Mouse (Mus musculus): ENCODE data around the gene Fkbp11. TPM values are rescaled to one million over a fixed set of nuclear protein-coding genes. Genes with fewer than 3 reads are reported as not detected.
"Not testable (repeated sequence)": the region's sequence is repeated elsewhere in the genome, so short reads cannot be mapped to it uniquely, and the experiment has no call there.

Gene Fkbp11
- polyA plus RNA-seq, 1 experiment from 2014 or later, result 3.6 TPM

DNA sequence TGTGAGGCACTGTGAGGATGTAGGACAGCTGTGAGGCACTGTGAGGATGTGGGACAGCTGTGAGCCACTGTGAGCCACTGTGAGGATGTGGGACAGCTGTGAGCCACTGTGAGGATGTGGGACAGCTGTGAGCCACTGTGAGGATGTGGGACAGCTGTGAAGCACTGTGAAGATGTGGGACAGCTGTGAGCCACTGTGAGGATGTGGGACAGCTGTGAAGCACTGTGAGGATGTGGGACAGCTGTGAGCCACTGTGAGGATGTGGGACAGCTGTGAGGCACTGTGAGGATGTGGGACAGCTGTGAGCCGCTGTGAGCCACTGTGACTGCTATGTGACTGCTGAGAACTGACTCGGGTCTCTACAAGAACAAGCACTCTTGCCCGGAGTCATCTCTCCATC, 15.9 kb upstream of the Fkbp11 start:
- not testable (repeated sequence) for H3K27ac ChIP-seq (ENCODE audit: low read depth, low read length); H3K4me1 ChIP-seq (ENCODE audit: control insufficient read depth, insufficient read depth, low read length); H3K4me3 ChIP-seq (ENCODE audit: low read depth, low read length); ATAC-seq (ENCODE audit: low read depth); H3K9me3 ChIP-seq (ENCODE audit: control insufficient read depth, low read length); H3K9ac ChIP-seq (replicated peaks; ENCODE audit: low read depth, low read length); H3K27me3 ChIP-seq (ENCODE audit: control insufficient read depth, insufficient read depth, low read length); H3K4me2 ChIP-seq (ENCODE audit: low read depth, low read length)
- 97% methylated on average over 3 of the region's 3 CpGs for WGBS
- H3K36me3 ChIP-seq (ENCODE audit: control insufficient read depth, insufficient read depth, low read length), result peaks cover 28% of the 10 kb centered on the region

DNA sequence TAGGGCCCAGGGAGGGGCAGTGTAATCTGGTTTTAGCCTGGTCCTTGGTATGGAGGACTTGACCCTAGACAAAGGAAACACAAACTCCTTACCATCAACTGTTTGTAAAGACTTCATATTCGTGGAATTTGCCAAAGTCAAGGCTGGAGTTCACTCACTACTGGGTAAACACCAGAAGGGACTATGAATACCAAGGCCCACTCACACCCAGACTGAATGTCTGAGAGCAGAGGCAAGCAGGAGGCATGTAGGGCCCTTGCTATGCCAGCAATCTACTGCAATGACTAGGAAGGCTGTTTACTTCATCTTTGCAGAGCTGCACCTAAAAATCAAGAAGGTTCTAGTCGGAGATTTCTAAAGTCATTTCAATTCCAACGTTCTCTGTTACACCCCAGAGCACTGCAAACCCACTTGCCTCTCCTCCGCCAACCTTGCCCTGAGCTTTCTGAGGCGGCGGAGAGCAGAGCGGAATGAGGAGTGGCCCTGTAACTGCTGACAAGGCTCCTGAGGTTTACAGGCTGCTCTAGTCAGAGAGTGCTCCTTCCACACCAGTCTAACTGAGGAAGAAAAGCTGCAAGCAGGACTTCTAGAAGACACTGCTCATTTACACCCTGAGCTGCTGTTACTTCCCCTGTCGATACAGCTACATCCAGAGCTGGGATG, 14.9 kb upstream of the Fkbp11 start:
- peaks cover 33% of the 10 kb centered on the region for H3K36me3 ChIP-seq (ENCODE audit: control insufficient read depth, insufficient read depth, low read length)
- no peak overlapping the region for H3K4me2 ChIP-seq (ENCODE audit: low read depth, low read length)
- H3K9ac ChIP-seq (replicated peaks; ENCODE audit: low read depth, low read length), result no peak overlapping the region
- WGBS, result 90% methylated on average over 8 of the region's 8 CpGs
- peaks cover 1% of the 10 kb centered on the region; the same call in 1 of the 2 replicates for H3K4me1 ChIP-seq (ENCODE audit: control insufficient read depth, insufficient read depth, low read length)
- no peak for ATAC-seq (ENCODE audit: low read depth)
- no peaks in the 10 kb centered on the region for H3K9me3 ChIP-seq (ENCODE audit: control insufficient read depth, low read length)
- no peaks in the 10 kb centered on the region for H3K27me3 ChIP-seq (ENCODE audit: control insufficient read depth, insufficient read depth, low read length)
- H3K27ac ChIP-seq (ENCODE audit: low read depth, low read length), result no peak overlapping the region
- no peak overlapping the region for H3K4me3 ChIP-seq (ENCODE audit: low read depth, low read length)

- H3K27ac ChIP-seq (ENCODE audit: low read depth, low read length), result no peak overlapping the region
- peaks cover 40% of the 10 kb centered on the region for H3K36me3 ChIP-seq (ENCODE audit: control insufficient read depth, insufficient read depth, low read length)
- H3K4me3 ChIP-seq (ENCODE audit: low read depth, low read length), result no peak overlapping the region
- WGBS, result 89% methylated on average over 8 of the region's 8 CpGs
- H3K4me1 ChIP-seq (ENCODE audit: control insufficient read depth, insufficient read depth, low read length), result no peaks in the 10 kb centered on the region
- H3K9ac ChIP-seq (replicated peaks; ENCODE audit: low read depth, low read length), result no peak overlapping the region
- H3K9me3 ChIP-seq (ENCODE audit: control insufficient read depth, low read length), result no peaks in the 10 kb centered on the region
- no peaks in the 10 kb centered on the region for H3K27me3 ChIP-seq (ENCODE audit: control insufficient read depth, insufficient read depth, low read length)
- ATAC-seq (ENCODE audit: low read depth), result no peak
- H3K4me2 ChIP-seq (ENCODE audit: low read depth, low read length), result no peak overlapping the region
Observed at GRCm38 (mm10) chr15:98740219-98740618, 12.2 kb upstream of the Fkbp11 start.

DNA sequence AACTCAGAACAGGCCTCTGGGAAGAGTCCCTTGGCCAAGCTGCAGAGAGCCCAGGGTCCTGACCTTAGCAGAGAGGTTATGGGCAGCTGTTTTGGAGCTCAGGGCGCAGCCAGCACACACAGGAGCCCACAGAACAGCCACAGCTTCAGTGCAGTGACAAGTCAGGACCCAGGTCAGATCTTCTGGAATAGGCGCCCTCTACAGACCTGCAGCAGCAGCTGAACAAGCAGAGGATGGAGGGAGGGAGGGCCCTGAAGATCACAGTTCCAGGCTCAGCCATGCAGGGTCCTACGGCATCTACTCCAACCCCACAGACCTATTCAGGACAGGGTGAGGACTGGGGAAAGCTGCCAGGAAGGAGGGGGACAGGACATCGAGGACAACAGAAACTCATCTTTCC, 10.8 kb upstream of the Fkbp11 start:
- Histone ChIP-seq H3K27me3 (ENCODE audit: control insufficient read depth, insufficient read depth, low read length) (no peaks in the 10 kb centered on the region), H3K27ac (ENCODE audit: low read depth, low read length) (no peak overlapping the region), H3K4me3 (ENCODE audit: low read depth, low read length) (no peak overlapping the region), H3K9ac (replicated peaks; ENCODE audit: low read depth, low read length) (no peak overlapping the region), H3K36me3 (ENCODE audit: control insufficient read depth, insufficient read depth, low read length) (peaks cover 40% of the 10 kb centered on the region), H3K4me1 (ENCODE audit: control insufficient read depth, insufficient read depth, low read length) (no peaks in the 10 kb centered on the region), H3K4me2 (ENCODE audit: low read depth, low read length) (no peak overlapping the region), H3K9me3 (ENCODE audit: control insufficient read depth, low read length) (no peaks in the 10 kb centered on the region)
- ATAC-seq (ENCODE audit: low read depth), result no peak
- WGBS, result 64% methylated on average over 4 of the region's 4 CpGs

- Histone ChIP-seq H3K36me3 (ENCODE audit: control insufficient read depth, insufficient read depth, low read length) (peaks cover 40% of the 10 kb centered on the region), H3K27ac (ENCODE audit: low read depth, low read length) (no peak overlapping the region), H3K9ac (replicated peaks; ENCODE audit: low read depth, low read length) (no peak overlapping the region), H3K4me2 (ENCODE audit: low read depth, low read length) (no peak overlapping the region), H3K4me1 (ENCODE audit: control insufficient read depth, insufficient read depth, low read length) (no peaks in the 10 kb centered on the region), H3K9me3 (ENCODE audit: control insufficient read depth, low read length) (no peaks in the 10 kb centered on the region), H3K27me3 (ENCODE audit: control insufficient read depth, insufficient read depth, low read length) (no peaks in the 10 kb centered on the region), H3K4me3 (ENCODE audit: low read depth, low read length) (no peak overlapping the region)
- no peak for ATAC-seq (ENCODE audit: low read depth)
Observed at GRCm38 (mm10) chr15:98737881-98738280, 9.9 kb upstream of the Fkbp11 start.

DNA sequence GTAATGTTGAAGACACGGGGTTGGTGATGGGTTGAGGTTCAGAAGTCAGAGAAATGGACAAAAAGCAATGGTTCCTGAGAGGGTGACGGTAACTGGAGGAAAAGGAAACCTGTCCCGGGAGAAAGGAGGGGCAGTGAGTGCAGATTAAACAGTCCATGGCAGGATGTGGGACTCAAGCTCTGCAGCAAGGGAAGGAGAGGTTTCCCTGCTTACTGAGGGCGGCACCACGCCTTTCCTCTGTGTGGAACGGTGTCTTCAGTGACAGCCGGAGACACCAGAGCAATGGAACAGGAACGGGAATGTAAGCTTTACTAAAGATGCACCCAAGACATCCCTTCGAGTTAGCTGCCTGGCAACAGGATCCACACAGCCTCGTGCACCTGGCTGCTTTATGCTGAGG, 8.5 kb upstream of the Fkbp11 start:
- no peaks in the 10 kb centered on the region for H3K9me3 ChIP-seq (ENCODE audit: control insufficient read depth, low read length)
- ATAC-seq (ENCODE audit: low read depth), result no peak
- no peak overlapping the region for H3K9ac ChIP-seq (replicated peaks; ENCODE audit: low read depth, low read length)
- WGBS, result 88% methylated on average over 10 of the region's 10 CpGs
- H3K4me3 ChIP-seq (ENCODE audit: low read depth, low read length), result no peak overlapping the region
- peaks cover 36% of the 10 kb centered on the region for H3K36me3 ChIP-seq (ENCODE audit: control insufficient read depth, insufficient read depth, low read length)
- no peaks in the 10 kb centered on the region for H3K4me1 ChIP-seq (ENCODE audit: control insufficient read depth, insufficient read depth, low read length)
- no peaks in the 10 kb centered on the region for H3K27me3 ChIP-seq (ENCODE audit: control insufficient read depth, insufficient read depth, low read length)
- no peak overlapping the region for H3K27ac ChIP-seq (ENCODE audit: low read depth, low read length)
- H3K4me2 ChIP-seq (ENCODE audit: low read depth, low read length), result no peak overlapping the region

- Histone ChIP-seq H3K4me2 (ENCODE audit: low read depth, low read length) (no peak overlapping the region), H3K4me1 (ENCODE audit: control insufficient read depth, insufficient read depth, low read length) (no peaks in the 10 kb centered on the region), H3K27me3 (ENCODE audit: control insufficient read depth, insufficient read depth, low read length) (no peaks in the 10 kb centered on the region), H3K36me3 (ENCODE audit: control insufficient read depth, insufficient read depth, low read length) (peaks cover 13% of the 10 kb centered on the region), H3K9me3 (ENCODE audit: control insufficient read depth, low read length) (no peaks in the 10 kb centered on the region), H3K27ac (ENCODE audit: low read depth, low read length) (no peak overlapping the region), H3K4me3 (ENCODE audit: low read depth, low read length) (no peak overlapping the region), H3K9ac (replicated peaks; ENCODE audit: low read depth, low read length) (no peak overlapping the region)
- 95% methylated on average over 5 of the region's 5 CpGs for WGBS
- no peak for ATAC-seq (ENCODE audit: low read depth)
Observed at GRCm38 (mm10) chr15:98733976-98734566, 6.1 kb upstream of the Fkbp11 start.

DNA sequence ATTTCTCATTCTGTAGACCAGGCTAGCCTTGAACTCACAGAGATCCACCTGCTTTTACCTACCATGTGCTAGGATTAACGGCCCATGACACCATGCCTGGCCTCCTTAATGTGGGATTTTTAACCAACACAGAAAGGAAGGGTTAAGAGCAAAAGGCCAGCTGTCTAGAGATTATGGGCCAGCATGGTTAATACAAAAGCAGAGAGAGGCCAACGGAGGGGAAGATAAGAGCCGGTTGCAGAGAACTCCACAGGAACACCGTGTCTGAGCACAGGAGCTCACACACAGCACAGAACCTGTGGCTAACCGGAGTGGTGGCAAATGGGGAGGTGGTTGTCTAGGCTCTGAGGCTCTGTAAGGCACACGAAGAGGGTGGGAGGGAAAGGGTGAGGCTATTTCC, 5.4 kb upstream of the Fkbp11 start:
- 77% methylated on average over 6 of the region's 6 CpGs for WGBS
- H3K9ac ChIP-seq (replicated peaks; ENCODE audit: low read depth, low read length), result no peak overlapping the region
- no peaks in the 10 kb centered on the region for H3K9me3 ChIP-seq (ENCODE audit: control insufficient read depth, low read length)
- no peaks in the 10 kb centered on the region for H3K4me1 ChIP-seq (ENCODE audit: control insufficient read depth, insufficient read depth, low read length)
- H3K4me3 ChIP-seq (ENCODE audit: low read depth, low read length), result no peak overlapping the region
- H3K4me2 ChIP-seq (ENCODE audit: low read depth, low read length), result no peak overlapping the region
- 0 out of 2 replicates have a peak, but pooled peaks cover 2% of the 10 kb centered on the region for H3K27me3 ChIP-seq (ENCODE audit: control insufficient read depth, insufficient read depth, low read length)
- ATAC-seq (ENCODE audit: low read depth), result no peak
- H3K27ac ChIP-seq (ENCODE audit: low read depth, low read length), result no peak overlapping the region
- peaks cover 7% of the 10 kb centered on the region; the same call in 1 of the 2 replicates for H3K36me3 ChIP-seq (ENCODE audit: control insufficient read depth, insufficient read depth, low read length)

DNA sequence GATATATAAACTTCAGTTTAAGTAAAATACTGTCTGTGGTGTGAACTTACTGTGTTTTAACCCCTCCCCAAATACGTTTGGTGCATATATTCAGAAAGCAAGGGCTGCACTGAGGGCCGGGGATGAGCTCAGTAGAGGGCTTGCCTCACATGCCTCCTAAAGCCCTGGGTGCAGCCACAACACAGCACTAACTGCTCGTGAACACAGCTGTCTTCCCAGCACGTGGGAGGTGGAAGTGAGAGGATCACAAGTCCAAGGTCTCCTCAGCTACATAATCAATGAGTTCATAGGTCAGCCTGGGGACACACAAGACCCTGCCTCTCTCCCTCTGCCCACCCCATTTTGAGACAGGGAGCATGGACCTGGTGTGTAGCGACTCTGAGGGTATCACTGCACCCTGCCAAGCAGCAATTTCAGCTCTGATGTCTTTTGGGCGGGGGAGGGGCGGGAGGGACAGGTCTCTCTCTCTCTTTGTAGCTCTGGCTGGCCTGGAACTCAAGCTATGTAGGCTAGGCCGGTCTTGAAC, 4.1 kb upstream of the Fkbp11 start:
- Histone ChIP-seq H3K27ac (ENCODE audit: low read depth, low read length) (no peak overlapping the region), H3K9me3 (ENCODE audit: control insufficient read depth, low read length) (no peaks in the 10 kb centered on the region), H3K4me2 (ENCODE audit: low read depth, low read length) (no peak overlapping the region), H3K36me3 (ENCODE audit: control insufficient read depth, insufficient read depth, low read length) (peaks cover 4% of the 10 kb centered on the region; the same call in 1 of the 2 replicates), H3K27me3 (ENCODE audit: control insufficient read depth, insufficient read depth, low read length) (0 out of 2 replicates have a peak, but pooled peaks cover 3% of the 10 kb centered on the region), H3K4me3 (ENCODE audit: low read depth, low read length) (no peak overlapping the region), H3K9ac (replicated peaks; ENCODE audit: low read depth, low read length) (no peak overlapping the region), H3K4me1 (ENCODE audit: control insufficient read depth, insufficient read depth, low read length) (peaks cover 7% of the 10 kb centered on the region; the same call in 1 of the 2 replicates)
- WGBS, result 62% methylated on average over 8 of the region's 8 CpGs
- no peak for ATAC-seq (ENCODE audit: low read depth)

All from neural tube, embryonic 14.5 days (tissue).